Mouse (Mus musculus): Measurements from ENCODE around the gene Lama5. TPM values are rescaled to one million over a fixed set of nuclear protein-coding genes. Genes with fewer than 3 reads are reported as not detected.

The Lama5 gene
- polyA plus RNA-seq, 1 experiment from 2014 or later, result 2.6 TPM

GRCm38 (mm10) chr2:180256296-180257000, 30.8 kb upstream of the Lama5 start:
- peaks cover 5% of the 10 kb centered on the region for H3K36me3 ChIP-seq (ENCODE audit: control insufficient read depth, insufficient read depth, low read length)
- peak overlapping the region; percentile 80 for H3K9ac ChIP-seq (ENCODE audit: low read depth, low read length)
- no peaks in the 10 kb centered on the region for H3K9me3 ChIP-seq (replicated peaks; ENCODE audit: control insufficient read depth, low read length, poor library complexity, severe bottlenecking)
- H3K27ac ChIP-seq (ENCODE audit: low read length), result peak overlapping the region; percentile 95
- peak overlapping the region; percentile 76 for H3K4me2 ChIP-seq (ENCODE audit: low read length)
- peak; percentile 73 for ATAC-seq
- H3K4me3 ChIP-seq (ENCODE audit: low read depth, low read length), result peak overlapping the region; percentile 88
- H3K27me3 ChIP-seq (ENCODE audit: control insufficient read depth, insufficient read depth, low read depth, low read length), result no peaks in the 10 kb centered on the region
- H3K4me1 ChIP-seq (ENCODE audit: control insufficient read depth, insufficient read depth, low read length), result peaks cover 14% of the 10 kb centered on the region
- 26% methylated on average over 26 of the region's 26 CpGs for WGBS

GRCm38 (mm10) chr2:180255701-180256100, 30.0 kb upstream of the Lama5 start:
- peak overlapping the region; percentile 76 for H3K4me2 ChIP-seq (ENCODE audit: low read length)
- 95% methylated on average over 9 of the region's 9 CpGs for WGBS
- H3K9me3 ChIP-seq (replicated peaks; ENCODE audit: control insufficient read depth, low read length, poor library complexity, severe bottlenecking), result no peaks in the 10 kb centered on the region
- no peak for ATAC-seq
- no peak overlapping the region for H3K9ac ChIP-seq (ENCODE audit: low read depth, low read length)
- no peak overlapping the region for H3K27ac ChIP-seq (ENCODE audit: low read length)
- H3K36me3 ChIP-seq (ENCODE audit: control insufficient read depth, insufficient read depth, low read length), result peaks cover 1% of the 10 kb centered on the region; the same call in 1 of the 2 replicates
- no peaks in the 10 kb centered on the region for H3K27me3 ChIP-seq (ENCODE audit: control insufficient read depth, insufficient read depth, low read depth, low read length)
- no peak overlapping the region for H3K4me3 ChIP-seq (ENCODE audit: low read depth, low read length)
- peaks cover 14% of the 10 kb centered on the region for H3K4me1 ChIP-seq (ENCODE audit: control insufficient read depth, insufficient read depth, low read length)

GRCm38 (mm10) chr2:180254436-180255209, 29.0 kb upstream of the Lama5 start:
- no peak overlapping the region for H3K4me3 ChIP-seq (ENCODE audit: low read depth, low read length)
- no peak overlapping the region for H3K9ac ChIP-seq (ENCODE audit: low read depth, low read length)
- no peak for ATAC-seq
- H3K27me3 ChIP-seq (ENCODE audit: control insufficient read depth, insufficient read depth, low read depth, low read length), result no peaks in the 10 kb centered on the region
- no peaks in the 10 kb centered on the region for H3K9me3 ChIP-seq (replicated peaks; ENCODE audit: control insufficient read depth, low read length, poor library complexity, severe bottlenecking)
- H3K4me1 ChIP-seq (ENCODE audit: control insufficient read depth, insufficient read depth, low read length), result peaks cover 14% of the 10 kb centered on the region
- H3K4me2 ChIP-seq (ENCODE audit: low read length), result no peak overlapping the region
- H3K36me3 ChIP-seq (ENCODE audit: control insufficient read depth, insufficient read depth, low read length), result no peaks in the 10 kb centered on the region
- 88% methylated on average over 5 of the region's 5 CpGs for WGBS
- H3K27ac ChIP-seq (ENCODE audit: low read length), result no peak overlapping the region

- no peak overlapping the region for H3K4me3 ChIP-seq (ENCODE audit: low read depth, low read length)
- H3K27me3 ChIP-seq (ENCODE audit: control insufficient read depth, insufficient read depth, low read depth, low read length), result no peaks in the 10 kb centered on the region
- no peak overlapping the region for H3K9ac ChIP-seq (ENCODE audit: low read depth, low read length)
- no peak overlapping the region for H3K4me2 ChIP-seq (ENCODE audit: low read length)
- H3K36me3 ChIP-seq (ENCODE audit: control insufficient read depth, insufficient read depth, low read length), result no peaks in the 10 kb centered on the region
- H3K4me1 ChIP-seq (ENCODE audit: control insufficient read depth, insufficient read depth, low read length), result peaks cover 6% of the 10 kb centered on the region
- no peak overlapping the region for H3K27ac ChIP-seq (ENCODE audit: low read length)
- WGBS, result 42% methylated on average over 3 of the region's 3 CpGs
- H3K9me3 ChIP-seq (replicated peaks; ENCODE audit: control insufficient read depth, low read length, poor library complexity, severe bottlenecking), result no peaks in the 10 kb centered on the region
- ATAC-seq, result no peak
Observed at GRCm38 (mm10) chr2:180251838-180252237, 26.2 kb upstream of the Lama5 start.

- Histone ChIP-seq H3K27ac (ENCODE audit: low read length) (no peak overlapping the region), H3K4me2 (ENCODE audit: low read length) (no peak overlapping the region), H3K4me3 (ENCODE audit: low read depth, low read length) (no peak overlapping the region), H3K9ac (ENCODE audit: low read depth, low read length) (no peak overlapping the region), H3K4me1 (ENCODE audit: control insufficient read depth, insufficient read depth, low read length) (peaks cover 3% of the 10 kb centered on the region), H3K36me3 (ENCODE audit: control insufficient read depth, insufficient read depth, low read length) (no peaks in the 10 kb centered on the region), H3K9me3 (replicated peaks; ENCODE audit: control insufficient read depth, low read length, poor library complexity, severe bottlenecking) (no peaks in the 10 kb centered on the region), H3K27me3 (ENCODE audit: control insufficient read depth, insufficient read depth, low read depth, low read length) (no peaks in the 10 kb centered on the region)
- ATAC-seq, result peak; percentile 86
- 30% methylated on average over 11 of the region's 11 CpGs for WGBS
Observed at GRCm38 (mm10) chr2:180250930-180251611, 25.4 kb upstream of the Lama5 start.

- Histone ChIP-seq H3K27me3 (ENCODE audit: control insufficient read depth, insufficient read depth, low read depth, low read length) (no peaks in the 10 kb centered on the region), H3K4me2 (ENCODE audit: low read length) (no peak overlapping the region), H3K4me1 (ENCODE audit: control insufficient read depth, insufficient read depth, low read length) (no peaks in the 10 kb centered on the region), H3K9me3 (replicated peaks; ENCODE audit: control insufficient read depth, low read length, poor library complexity, severe bottlenecking) (no peaks in the 10 kb centered on the region), H3K4me3 (ENCODE audit: low read depth, low read length) (no peak overlapping the region), H3K9ac (ENCODE audit: low read depth, low read length) (no peak overlapping the region), H3K27ac (ENCODE audit: low read length) (no peak overlapping the region), H3K36me3 (ENCODE audit: control insufficient read depth, insufficient read depth, low read length) (no peaks in the 10 kb centered on the region)
- 47% methylated on average over 9 of the region's 9 CpGs for WGBS
- ATAC-seq, result no peak
Observed at GRCm38 (mm10) chr2:180248947-180249660, 23.4 kb upstream of the Lama5 start.

GRCm38 (mm10) chr2:180247916-180248315, 22.3 kb upstream of the Lama5 start:
- 90% methylated on average over 5 of the region's 5 CpGs for WGBS
- Histone ChIP-seq H3K4me1 (ENCODE audit: control insufficient read depth, insufficient read depth, low read length) (no peaks in the 10 kb centered on the region), H3K27me3 (ENCODE audit: control insufficient read depth, insufficient read depth, low read depth, low read length) (no peaks in the 10 kb centered on the region), H3K4me3 (ENCODE audit: low read depth, low read length) (no peak overlapping the region), H3K4me2 (ENCODE audit: low read length) (no peak overlapping the region), H3K36me3 (ENCODE audit: control insufficient read depth, insufficient read depth, low read length) (no peaks in the 10 kb centered on the region), H3K27ac (ENCODE audit: low read length) (no peak overlapping the region), H3K9me3 (replicated peaks; ENCODE audit: control insufficient read depth, low read length, poor library complexity, severe bottlenecking) (no peaks in the 10 kb centered on the region), H3K9ac (ENCODE audit: low read depth, low read length) (no peak overlapping the region)
- ATAC-seq, result no peak

GRCm38 (mm10) chr2:180243108-180243507, 17.4 kb upstream of the Lama5 start:
- WGBS, result 91% methylated on average over 4 of the region's 4 CpGs
- H3K27ac ChIP-seq (ENCODE audit: low read length), result no peak overlapping the region
- ATAC-seq, result no peak
- H3K9ac ChIP-seq (ENCODE audit: low read depth, low read length), result no peak overlapping the region
- H3K4me2 ChIP-seq (ENCODE audit: low read length), result no peak overlapping the region
- H3K36me3 ChIP-seq (ENCODE audit: control insufficient read depth, insufficient read depth, low read length), result no peaks in the 10 kb centered on the region
- H3K9me3 ChIP-seq (replicated peaks; ENCODE audit: control insufficient read depth, low read length, poor library complexity, severe bottlenecking), result no peaks in the 10 kb centered on the region
- H3K4me3 ChIP-seq (ENCODE audit: low read depth, low read length), result no peak overlapping the region
- no peaks in the 10 kb centered on the region for H3K27me3 ChIP-seq (ENCODE audit: control insufficient read depth, insufficient read depth, low read depth, low read length)
- no peaks in the 10 kb centered on the region for H3K4me1 ChIP-seq (ENCODE audit: control insufficient read depth, insufficient read depth, low read length)
